Mouse (Mus musculus) C2C12 (cell line): ENCODE results near the gene Klk4.

Source experiments
- CTCF ChIP-seq: IDR thresholded peaks from one replicate; pipeline ENCODE4 v1.5.1; 2011; ENCODE audit not compliant: control insufficient read depth, insufficient read depth, insufficient read length
- MYOG ChIP-seq: IDR thresholded peaks from one replicate; pipeline ENCODE4 v1.6.1; 2011; ENCODE audit not compliant: control insufficient read depth, insufficient read length; ENCODE audit errors: extremely low read depth
- USF1 ChIP-seq: IDR thresholded peaks from one replicate; pipeline ENCODE4 v1.6.1; 2011; ENCODE audit warnings: low read depth, mild to moderate bottlenecking, control low read depth, moderate library complexity

DNA sequence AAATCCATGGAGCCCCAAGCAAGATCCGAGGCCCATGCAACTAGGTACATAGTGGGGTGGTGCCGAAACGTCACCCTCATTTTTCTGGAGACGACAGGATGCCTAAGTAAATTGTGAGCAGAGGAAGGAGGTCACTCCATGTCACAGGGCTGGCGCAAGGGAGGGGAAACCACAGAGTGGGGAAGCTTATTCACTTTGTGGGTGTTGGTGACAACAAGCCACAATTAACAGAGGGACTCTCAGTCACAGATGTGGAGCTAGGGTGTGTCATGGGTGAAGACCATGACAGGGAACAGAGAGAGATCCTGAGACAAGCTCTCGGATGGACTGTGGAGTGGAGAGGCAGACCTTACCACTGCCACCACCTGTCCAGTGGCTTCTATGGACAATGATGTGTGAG is 40.1 kb downstream of the Klk4 start:
- no peak for TF ChIP-seq MYOG
- TF ChIP-seq CTCF: no peak
- no peak for TF ChIP-seq USF1
